Mouse (Mus musculus) layer of hippocampus, adult 9-11 months (tissue): ENCODE data around the gene Cntnap3.
A peak's percentile ranks its signal among the peaks of the same experiment; 100 is the strongest.
"Not testable (repeated sequence)": the region's sequence is repeated elsewhere in the genome, so short reads cannot be mapped to it uniquely, and the experiment has no call there.

Source experiments
- DNase-seq: peaks from one replicate; pipeline ENCODE4 v3.0.0; 2022

The Cntnap3 gene

DNA sequence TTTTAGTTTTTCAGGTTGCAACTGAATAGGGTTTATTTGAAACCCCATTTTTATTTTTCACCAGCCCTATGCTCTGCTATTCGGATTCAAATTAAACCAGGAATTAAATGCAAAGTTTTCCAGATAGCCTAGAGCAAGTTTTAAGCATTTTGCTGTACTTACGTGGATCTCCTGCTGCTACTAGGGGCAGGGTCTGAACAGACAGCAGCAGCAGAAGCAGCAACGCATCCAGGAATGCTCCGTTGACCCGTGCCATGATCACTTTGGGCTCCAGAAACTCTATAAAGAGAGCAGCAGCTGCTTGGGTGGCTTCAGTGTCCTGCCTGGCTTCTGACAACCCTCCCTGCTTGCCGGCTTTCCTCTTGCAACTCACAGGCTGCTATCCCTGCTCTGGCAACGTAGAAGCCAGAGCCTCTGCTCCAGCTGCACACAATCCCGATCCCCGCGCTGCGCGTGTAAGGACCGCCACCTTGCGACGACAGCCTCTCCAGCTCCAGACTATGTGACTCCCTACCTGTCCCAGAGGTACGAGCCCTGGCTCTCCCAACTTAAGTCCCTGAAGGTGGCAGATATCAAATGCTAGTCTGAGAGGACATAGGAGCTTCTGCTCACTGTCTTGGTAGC lies at the start of gene Cntnap3:
TSS of gene Cntnap3 (minus strand) at position 371 of the 624 bp plus-strand sequence.
- DNase-seq, result peak; percentile 5

GRCm38 (mm10) chr13:64917191-64917590 lies 13.4 kb upstream of the Cntnap3 start, which contains the start of gene Spata31:
Gene Spata31 (plus strand): TSS chr13:64917406.
- no peak for DNase-seq

- no peak for DNase-seq
Observed at GRCm38 (mm10) chr13:64903132-64903531, 623 bp downstream of the Cntnap3 start.

DNA sequence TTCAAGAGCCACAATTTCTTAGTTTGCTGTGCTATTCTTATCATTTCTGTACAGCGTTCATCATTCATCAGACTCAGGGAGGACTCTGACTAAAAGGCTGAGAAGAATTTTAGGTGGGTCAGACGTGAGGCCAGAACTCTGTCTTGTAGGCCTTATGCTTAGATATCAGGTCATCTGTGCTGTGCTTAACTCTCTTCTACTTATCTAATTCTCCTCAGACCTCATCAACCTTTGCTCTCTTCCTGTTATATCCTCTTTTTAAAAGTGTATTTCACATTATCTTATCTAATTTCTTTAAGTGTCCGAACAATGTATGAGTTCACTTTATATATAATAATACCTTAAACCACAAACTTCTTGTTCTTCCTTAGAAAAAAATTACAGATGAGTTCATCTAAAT lies 38.4 kb downstream of the Cntnap3 start:
- no peak for DNase-seq

- DNase-seq, result not testable (repeated sequence)
Observed at GRCm38 (mm10) chr13:64824856-64825255, 78.9 kb downstream of the Cntnap3 start.

DNA sequence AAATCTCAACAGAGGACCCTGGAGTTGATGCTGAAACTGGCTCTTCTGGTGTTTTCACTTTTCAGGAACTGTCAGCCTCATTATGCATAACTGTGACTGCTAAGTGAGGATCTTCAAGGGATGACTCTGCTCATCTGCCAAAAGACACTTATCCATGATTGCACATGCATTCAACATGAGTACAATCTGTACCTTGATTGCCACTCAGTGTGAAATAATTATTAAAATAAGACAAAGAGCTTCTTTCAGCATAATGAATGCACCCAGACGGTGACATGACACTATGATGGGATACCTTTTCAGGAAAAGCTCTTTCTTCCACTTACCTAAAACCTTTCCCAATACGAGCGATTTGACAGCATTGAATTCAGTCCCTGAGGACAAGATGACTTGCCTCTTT lies 158.4 kb downstream of the Cntnap3 start:
- DNase-seq, result no peak

- DNase-seq, result no peak
Observed at GRCm38 (mm10) chr13:64732244-64732643, 171.5 kb downstream of the Cntnap3 start.

DNA sequence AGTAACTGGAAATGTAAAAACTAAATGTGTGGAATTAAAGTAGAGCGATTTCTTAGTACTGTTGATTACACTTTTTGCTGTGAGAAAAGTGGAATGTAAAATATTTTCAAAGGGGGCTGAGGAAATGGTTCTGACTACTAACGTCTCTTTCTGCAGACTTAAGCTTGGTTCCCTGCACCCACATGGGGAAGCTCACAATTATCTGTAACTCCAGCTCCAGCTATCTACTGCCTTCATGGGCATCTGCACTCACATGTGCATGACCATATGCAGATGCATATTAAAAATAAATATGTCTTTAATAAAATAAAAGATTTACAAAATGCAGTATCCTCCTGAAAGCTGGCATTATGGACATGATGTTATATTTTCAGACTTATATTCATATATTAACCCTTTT lies 187.0 kb downstream of the Cntnap3 start:
- no peak for DNase-seq

DNA sequence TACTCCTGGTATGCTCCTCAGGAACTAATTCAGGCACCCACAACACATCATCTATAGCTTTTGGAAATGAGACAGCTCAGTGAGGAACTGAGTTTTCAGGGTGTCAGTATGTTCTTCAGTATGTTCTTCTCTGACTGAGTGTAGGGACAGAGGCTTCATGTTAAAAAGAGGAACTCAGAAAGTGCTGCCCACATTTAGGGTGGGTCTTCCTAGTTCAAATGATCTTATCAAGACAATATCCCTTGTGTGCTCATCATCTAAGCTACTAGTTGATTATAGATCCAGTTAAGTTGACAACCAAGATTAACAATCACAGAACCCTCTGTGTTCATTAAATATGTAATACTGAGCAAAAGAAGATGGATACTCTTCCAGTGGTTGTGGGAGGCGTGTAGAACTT lies 211.3 kb downstream of the Cntnap3 start:
- DNase-seq, result no peak
